Mouse (Mus musculus) spleen, adult 2 months (tissue): ENCODE measurements around the gene Fra10ac1.

Source experiments
- CTCF ChIP-seq: fragments of 200-500 bp; IDR thresholded peaks from 2 replicates; pipeline ENCODE4 v1.5.1; 2011; ENCODE audit warnings: mild to moderate bottlenecking, inconsistent platforms; ENCODE audit not compliant: insufficient read depth, insufficient read length, insufficient replicate concordance; ENCODE audit errors: extremely low read depth
- POLR2A ChIP-seq: fragments of 200-500 bp; IDR thresholded peaks from 2 replicates; pipeline ENCODE4 v1.6.1; 2011; ENCODE audit warnings: low read depth, low read length, inconsistent platforms

GRCm38 (mm10) chr19:38244748-38245147 is 20.8 kb upstream of the Fra10ac1 start:
- TF ChIP-seq POLR2A: no peak
- no peak for TF ChIP-seq CTCF
